Mouse (Mus musculus) hindbrain, embryonic 11.5 days (tissue): ENCODE results near the gene Gm5089. TPM values are rescaled to one million over a fixed set of nuclear protein-coding genes. Genes with fewer than 3 reads are reported as not detected.

Source experiments
- ATAC-seq: fragments of 200-750 bp; cut with Nextera tagmentation; 2 replicates; pipeline ENCODE4 v1.8.0; 2017; ENCODE audit warnings: mild to moderate bottlenecking, moderate TSS enrichment, moderate library complexity; ENCODE audit not compliant: low FRiP score
- DNase-seq: peaks from one replicate; pipeline ENCODE4 v3.0.0-alpha.2; 2015; ENCODE audit warnings: low spot score
- H3K27ac ChIP-seq: fragments of 300-500 bp; sonication (generic); 2 replicates; pipeline ENCODE4 v1.5.1; 2014; ENCODE audit warnings: mild to moderate bottlenecking, low read depth, low read length
- H3K27me3 ChIP-seq: fragments of 300-500 bp; sonication (generic); 2 replicates; pipeline ENCODE4 v1.6.1; 2014; ENCODE audit warnings: mild to moderate bottlenecking, low read length, moderate library complexity, mixed read lengths; ENCODE audit not compliant: control insufficient read depth, insufficient read depth
- H3K36me3 ChIP-seq: fragments of 300-500 bp; sonication (generic); 2 replicates; pipeline ENCODE4 v1.6.1; 2014; ENCODE audit warnings: mild to moderate bottlenecking, low read length, moderate library complexity, mixed read lengths; ENCODE audit not compliant: control insufficient read depth, insufficient read depth
- H3K4me1 ChIP-seq: fragments of 300-500 bp; sonication (generic); replicated peaks from 2 replicates; pipeline ENCODE4 v1.6.1; 2014; ENCODE audit warnings: low read length, mixed read lengths; ENCODE audit not compliant: control insufficient read depth, insufficient read depth
- H3K4me2 ChIP-seq: fragments of 300-500 bp; sonication (generic); replicated peaks from 2 replicates; pipeline ENCODE4 v1.6.1; 2014; ENCODE audit warnings: mild to moderate bottlenecking, low read depth, low read length
- H3K4me3 ChIP-seq: fragments of 300-500 bp; sonication (generic); 2 replicates; pipeline ENCODE4 v1.5.1; 2014; ENCODE audit warnings: low read depth, low read length
- H3K9ac ChIP-seq: fragments of 300-500 bp; sonication (generic); 2 replicates; pipeline ENCODE4 v1.6.1; 2014; ENCODE audit warnings: low read depth, low read length
- H3K9me3 ChIP-seq: fragments of 300-500 bp; sonication (generic); 2 replicates; pipeline ENCODE4 v1.6.1; 2016; ENCODE audit warnings: low read length; ENCODE audit not compliant: control insufficient read depth
- WGBS: fragments of 180-500 bp; shearing (Covaris S2); extraction: QIAGEN DNeasy Blood & Tissue Kit; methylation state at CpG from one replicate; pipeline ENCODE4 v1.1.7; 2014; 5-methylcytosine and 5-hydroxymethylcytosine counted together
- polyA plus RNA-seq: library from polyadenylated mRNA; unstranded; fragments of >200 nt; fragmentation: Nextera tagmentation; extraction: Ambion mirVana; gene quantifications from 2 replicates; pipeline ENCODE4 v1.2.1, GENCODE M21; 2014

Gene Gm5089
- polyA plus RNA-seq, 1 experiment from 2014 or later, result 1.6 TPM

GRCm38 (mm10) chr14:122398676-122399075 is 52.2 kb downstream of the Gm5089 start:
- DNase-seq (no peak), ATAC-seq (no peak)
- no peaks in the 10 kb centered on the region for H3K36me3 ChIP-seq
- no peak overlapping the region for H3K4me2 ChIP-seq
- peaks cover under 1% of the 10 kb centered on the region; the same call in 1 of the 2 replicates for H3K27me3 ChIP-seq
- no peaks in the 10 kb centered on the region; the same call in 1 of the 2 replicates for H3K4me1 ChIP-seq
- no peak overlapping the region for H3K9ac ChIP-seq
- H3K9me3 ChIP-seq, result no peaks in the 10 kb centered on the region
- H3K27ac ChIP-seq, result no peak overlapping the region
- no peak overlapping the region for H3K4me3 ChIP-seq
- 49% methylated on average over 4 of the region's 4 CpGs for WGBS

DNA sequence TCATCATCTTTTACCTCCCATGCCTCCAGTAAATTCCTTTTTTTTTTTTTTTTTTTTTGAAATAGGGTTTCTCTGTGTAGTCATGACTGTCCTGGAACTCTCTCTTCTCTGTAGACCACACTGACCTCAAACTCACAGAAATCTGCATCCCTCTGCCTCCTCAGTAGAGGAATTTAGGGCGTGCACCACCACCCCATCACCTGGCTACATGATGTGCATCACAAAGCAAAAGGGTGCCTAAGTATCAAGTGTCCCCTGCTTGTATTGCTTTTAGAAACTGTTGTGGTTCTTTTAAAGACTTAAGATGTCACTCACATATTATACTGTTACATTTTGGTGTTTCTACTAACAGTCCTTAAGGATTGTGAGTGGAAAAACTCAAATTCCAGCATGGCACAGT is 57.8 kb downstream of the Gm5089 start:
- no peak overlapping the region for H3K4me2 ChIP-seq
- H3K9me3 ChIP-seq, result no peaks in the 10 kb centered on the region
- 0 out of 2 replicates have a peak, but pooled peaks cover 3% of the 10 kb centered on the region for H3K4me1 ChIP-seq
- H3K27me3 ChIP-seq, result no peaks in the 10 kb centered on the region
- no peak for DNase-seq
- no peak for ATAC-seq
- no peak overlapping the region for H3K27ac ChIP-seq
- H3K9ac ChIP-seq, result no peak overlapping the region
- H3K4me3 ChIP-seq, result no peak overlapping the region
- H3K36me3 ChIP-seq, result no peaks in the 10 kb centered on the region
- 68% methylated on average over 1 of the region's 1 CpGs for WGBS

DNA sequence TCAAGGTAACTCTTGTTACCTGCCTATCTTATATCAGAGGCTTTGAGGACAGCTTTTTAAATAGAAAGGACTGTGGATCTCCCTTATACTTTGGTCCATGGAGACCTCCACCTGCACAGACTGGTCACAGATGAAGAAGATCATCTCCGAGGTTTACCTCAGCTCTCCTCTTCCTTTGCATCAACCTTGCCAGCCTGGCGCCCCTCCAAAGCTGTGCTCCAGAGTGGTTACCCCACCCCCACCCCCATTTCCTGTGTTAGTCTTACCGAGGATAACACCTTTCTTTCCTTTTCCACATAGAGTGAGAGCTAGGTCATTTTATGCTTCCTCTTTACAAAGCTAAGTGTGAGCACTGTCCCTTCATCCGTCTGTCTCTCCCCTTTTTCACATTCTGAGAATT is 60.0 kb downstream of the Gm5089 start:
- Histone ChIP-seq H3K4me2 (no peak overlapping the region), H3K4me1 (0 out of 2 replicates have a peak, but pooled peaks cover 3% of the 10 kb centered on the region), H3K36me3 (no peaks in the 10 kb centered on the region), H3K4me3 (no peak overlapping the region), H3K9ac (no peak overlapping the region), H3K9me3 (no peaks in the 10 kb centered on the region), H3K27me3 (no peaks in the 10 kb centered on the region), H3K27ac (no peak overlapping the region)
- ATAC-seq (no peak), DNase-seq (no peak)
- 66% methylated on average over 4 of the region's 4 CpGs for WGBS

GRCm38 (mm10) chr14:122389684-122390370 is 61.1 kb downstream of the Gm5089 start:
- H3K9ac ChIP-seq, result no peak overlapping the region
- no peaks in the 10 kb centered on the region for H3K9me3 ChIP-seq
- no peaks in the 10 kb centered on the region for H3K27me3 ChIP-seq
- ATAC-seq (no peak), DNase-seq (no peak)
- 87% methylated on average over 13 of the region's 13 CpGs for WGBS
- no peak overlapping the region for H3K4me3 ChIP-seq
- H3K4me1 ChIP-seq, result 0 out of 2 replicates have a peak, but pooled peaks cover 3% of the 10 kb centered on the region
- no peaks in the 10 kb centered on the region for H3K36me3 ChIP-seq
- no peak overlapping the region for H3K27ac ChIP-seq
- no peak overlapping the region for H3K4me2 ChIP-seq

DNA sequence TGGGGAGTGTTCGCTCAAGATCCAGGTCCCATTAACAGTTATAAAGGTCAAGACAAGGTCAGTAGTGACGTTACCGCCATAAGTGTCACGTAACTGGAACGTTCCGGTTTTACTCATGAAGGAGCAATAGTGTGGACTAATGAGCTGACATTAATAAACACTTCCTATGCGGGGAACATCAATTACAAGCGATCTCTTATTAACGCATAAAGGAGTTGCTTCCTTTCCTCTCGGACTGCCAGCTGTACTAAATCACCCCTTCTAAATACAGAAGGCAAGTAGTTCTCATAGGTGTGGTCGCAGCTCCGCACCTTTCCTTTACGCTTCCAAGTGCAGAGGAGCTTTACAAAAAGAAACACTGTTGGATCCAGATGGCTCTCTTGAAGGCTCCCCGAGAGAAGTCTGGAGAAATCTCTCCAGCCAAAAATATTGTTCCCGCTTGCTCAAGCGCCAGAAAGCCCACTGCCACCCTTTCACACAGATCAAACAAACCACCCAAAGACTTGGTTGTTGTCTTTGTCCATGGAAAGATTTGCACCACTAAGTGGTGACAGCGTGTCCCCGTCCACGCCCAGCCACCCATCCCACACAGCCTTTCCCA is 62.4 kb downstream of the Gm5089 start:
- Histone ChIP-seq H3K4me1 (0 out of 2 replicates have a peak, but pooled peaks cover 3% of the 10 kb centered on the region), H3K27me3 (no peaks in the 10 kb centered on the region), H3K4me2 (no peak overlapping the region), H3K4me3 (no peak overlapping the region), H3K9me3 (no peaks in the 10 kb centered on the region), H3K27ac (no peak overlapping the region), H3K36me3 (no peaks in the 10 kb centered on the region), H3K9ac (no peak overlapping the region)
- no peak for DNase-seq
- 73% methylated on average over 19 of the region's 19 CpGs for WGBS
- ATAC-seq, result no peak

DNA sequence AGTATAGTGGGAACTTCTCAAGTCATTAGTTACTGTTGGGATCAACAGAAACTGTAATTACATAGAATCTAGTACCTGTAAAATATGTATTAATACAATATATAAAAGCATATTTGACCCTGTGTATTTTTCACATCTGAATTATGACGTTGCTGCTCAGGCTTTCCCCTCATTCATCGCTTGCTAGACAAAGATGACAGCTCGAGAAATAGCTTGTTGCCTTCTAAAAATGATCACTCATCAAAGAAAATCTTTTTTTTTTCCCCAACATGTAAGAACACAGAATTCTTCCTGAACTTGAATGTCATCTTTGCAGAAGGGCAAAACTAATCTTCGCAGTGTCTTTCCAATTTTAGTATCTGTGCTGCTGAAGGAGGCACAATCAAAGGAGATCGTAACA is 63.1 kb downstream of the Gm5089 start:
- DNase-seq (no peak), ATAC-seq (no peak)
- Histone ChIP-seq H3K4me1 (0 out of 2 replicates have a peak, but pooled peaks cover 3% of the 10 kb centered on the region), H3K27me3 (no peaks in the 10 kb centered on the region), H3K9ac (no peak overlapping the region), H3K27ac (no peak overlapping the region), H3K4me2 (no peak overlapping the region), H3K9me3 (no peaks in the 10 kb centered on the region), H3K36me3 (no peaks in the 10 kb centered on the region), H3K4me3 (no peak overlapping the region)
- 90% methylated on average over 5 of the region's 5 CpGs for WGBS

- WGBS, result 91% methylated on average over 17 of the region's 17 CpGs
- no peak overlapping the region for H3K4me2 ChIP-seq
- no peak overlapping the region for H3K9ac ChIP-seq
- no peaks in the 10 kb centered on the region for H3K9me3 ChIP-seq
- H3K36me3 ChIP-seq, result no peaks in the 10 kb centered on the region
- H3K27me3 ChIP-seq, result no peaks in the 10 kb centered on the region
- DNase-seq (no peak), ATAC-seq (no peak)
- H3K27ac ChIP-seq, result no peak overlapping the region
- H3K4me1 ChIP-seq, result 0 out of 2 replicates have a peak, but pooled peaks cover 3% of the 10 kb centered on the region
- H3K4me3 ChIP-seq, result no peak overlapping the region
Observed at GRCm38 (mm10) chr14:122386281-122387130, 64.4 kb downstream of the Gm5089 start.

DNA sequence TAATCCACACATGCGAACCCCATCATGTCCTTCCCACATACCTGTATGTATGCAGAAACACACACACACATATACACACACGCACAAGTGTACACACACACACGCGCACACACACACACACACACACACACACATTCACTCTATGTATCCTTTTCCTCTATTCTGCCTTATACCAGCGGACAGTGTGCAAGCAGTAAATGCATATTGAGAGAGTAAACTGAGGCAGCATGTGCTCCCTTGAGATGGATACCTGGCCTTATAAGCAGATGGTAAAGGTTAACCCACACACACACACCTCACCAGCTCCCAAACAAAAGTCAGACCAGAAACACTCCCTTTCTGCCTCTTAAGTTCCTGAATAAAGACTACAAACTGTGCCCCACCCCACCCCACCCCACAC is 65.2 kb downstream of the Gm5089 start:
- Histone ChIP-seq H3K36me3 (no peaks in the 10 kb centered on the region), H3K9ac (no peak overlapping the region), H3K27ac (no peak overlapping the region), H3K9me3 (no peaks in the 10 kb centered on the region), H3K27me3 (no peaks in the 10 kb centered on the region), H3K4me2 (no peak overlapping the region), H3K4me3 (no peak overlapping the region), H3K4me1 (0 out of 2 replicates have a peak, but pooled peaks cover 3% of the 10 kb centered on the region)
- no peak for ATAC-seq
- no peak for DNase-seq
- WGBS, result 99% methylated on average over 5 of the region's 5 CpGs
